Mouse (Mus musculus): ENCODE measurements at regions not wholly inside any gene's neighbourhood (a gene's known extent, or its start where the extent isn't known, plus 50 kb on each side); places are given as distances from the start of the nearest gene placed in this dataset.

- peaks cover 9% of the 10 kb centered on the region; the same call in 1 of the 2 replicates for H3K4me1 ChIP-seq (replicated peaks)
- H3K27me3 ChIP-seq, result peaks cover 18% of the 10 kb centered on the region
- no peak overlapping the region for H3K27ac ChIP-seq
- WGBS, result 69% methylated on average over 23 of the region's 26 CpGs
- H3K36me3 ChIP-seq, result no peaks in the 10 kb centered on the region
- no peaks in the 10 kb centered on the region for H3K9me3 ChIP-seq (replicated peaks)
- no peak for ATAC-seq (replicated peaks; ENCODE audit: insufficient number of reproducible peaks, insufficient read depth, low FRiP score, low read depth)
- no peak overlapping the region for H3K4me3 ChIP-seq
- H3K4me2 ChIP-seq, result no peak overlapping the region
- no peak overlapping the region for H3K9ac ChIP-seq
Measured at GRCm38 (mm10) chr5:111601711-111602521, 131.8 kb upstream of the Gm26897 start.

DNA sequence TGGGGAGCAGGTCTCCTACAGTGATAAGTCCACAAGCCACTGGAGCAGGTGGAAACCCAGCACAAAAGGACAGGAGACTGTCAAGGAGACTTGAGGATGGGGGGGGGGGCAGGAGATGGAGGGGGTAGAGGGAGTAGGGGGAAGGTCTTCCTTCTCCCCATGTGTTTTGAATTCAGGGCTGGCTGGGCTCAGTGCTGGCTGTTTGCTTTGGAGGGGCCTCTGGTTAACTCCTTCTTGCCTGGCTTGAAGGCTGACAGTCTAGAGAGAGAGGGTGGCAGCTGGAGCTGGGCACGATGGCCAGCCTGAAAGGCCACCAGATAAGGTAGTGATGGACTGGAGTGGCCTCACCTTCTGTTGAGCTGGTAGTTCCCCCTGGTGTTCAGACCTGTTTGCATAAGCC, 120.0 kb upstream of the Gm26897 start:
- no peak for ATAC-seq (replicated peaks; ENCODE audit: insufficient number of reproducible peaks, insufficient read depth, low FRiP score, low read depth)
- WGBS, result 21% methylated on average over 1 of the region's 1 CpGs
- no peak overlapping the region for H3K27ac ChIP-seq
- H3K4me2 ChIP-seq, result no peak overlapping the region
- H3K9ac ChIP-seq, result no peak overlapping the region
- no peaks in the 10 kb centered on the region for H3K9me3 ChIP-seq (replicated peaks)
- no peak overlapping the region for H3K4me3 ChIP-seq
- H3K27me3 ChIP-seq, result peaks cover 16% of the 10 kb centered on the region
- no peaks in the 10 kb centered on the region for H3K4me1 ChIP-seq (replicated peaks)
- H3K36me3 ChIP-seq, result no peaks in the 10 kb centered on the region

GRCm38 (mm10) chr5:111619974-111620373, 113.8 kb upstream of the Gm26897 start:
- peaks cover 12% of the 10 kb centered on the region for H3K27me3 ChIP-seq
- WGBS, result 24% methylated on average over 9 of the region's 9 CpGs
- no peaks in the 10 kb centered on the region for H3K9me3 ChIP-seq (replicated peaks)
- peak overlapping the region; percentile 51 for H3K27ac ChIP-seq
- peaks cover 18% of the 10 kb centered on the region for H3K4me1 ChIP-seq (replicated peaks)
- no peak overlapping the region for H3K4me3 ChIP-seq
- H3K36me3 ChIP-seq, result no peaks in the 10 kb centered on the region
- no peak overlapping the region for H3K9ac ChIP-seq
- 0 out of 2 replicates have a peak overlapping the region, but pooled peaks have one; percentile 18 for H3K4me2 ChIP-seq
- peak; percentile 77 for ATAC-seq (replicated peaks; ENCODE audit: insufficient number of reproducible peaks, insufficient read depth, low FRiP score, low read depth)

- H3K4me2 ChIP-seq, result no peak overlapping the region
- H3K27me3 ChIP-seq, result peaks cover 12% of the 10 kb centered on the region
- no peak overlapping the region for H3K4me3 ChIP-seq
- H3K4me1 ChIP-seq (replicated peaks), result peaks cover 18% of the 10 kb centered on the region
- ATAC-seq (replicated peaks; ENCODE audit: insufficient number of reproducible peaks, insufficient read depth, low FRiP score, low read depth), result peak; percentile 50; the same call in 1 of the 2 replicates
- H3K27ac ChIP-seq, result peak overlapping the region; percentile 51
- no peak overlapping the region for H3K9ac ChIP-seq
- no peaks in the 10 kb centered on the region for H3K36me3 ChIP-seq
- H3K9me3 ChIP-seq (replicated peaks), result no peaks in the 10 kb centered on the region
- WGBS, result 38% methylated on average over 6 of the region's 6 CpGs
Measured at GRCm38 (mm10) chr5:111620626-111621025, 113.1 kb upstream of the Gm26897 start.

DNA sequence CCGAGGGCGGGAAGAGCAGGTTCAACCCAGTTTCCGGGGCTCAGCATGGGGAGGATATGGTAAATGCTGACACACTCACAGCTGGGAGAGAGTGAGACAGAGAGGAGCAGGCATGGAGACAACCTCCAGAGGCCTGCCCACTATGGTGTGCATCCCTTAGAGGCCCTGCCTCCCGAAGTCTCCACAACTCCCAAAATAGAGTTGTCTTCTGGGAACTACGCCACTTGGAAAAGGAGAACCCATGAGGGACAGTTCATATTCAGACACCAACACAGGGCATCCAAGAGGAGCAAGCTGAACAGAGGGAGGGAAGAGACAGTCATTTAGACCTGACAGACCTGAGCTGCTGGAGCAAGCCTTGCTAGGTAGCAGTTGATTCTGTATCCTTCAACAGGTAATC, 111.2 kb upstream of the Gm26897 start:
- Histone ChIP-seq H3K36me3 (no peaks in the 10 kb centered on the region), H3K27me3 (peaks cover 16% of the 10 kb centered on the region), H3K27ac (no peak overlapping the region), H3K9me3 (replicated peaks) (no peaks in the 10 kb centered on the region), H3K4me3 (no peak overlapping the region), H3K4me2 (no peak overlapping the region), H3K4me1 (replicated peaks) (peaks cover 19% of the 10 kb centered on the region), H3K9ac (no peak overlapping the region)
- no peak for ATAC-seq (replicated peaks; ENCODE audit: insufficient number of reproducible peaks, insufficient read depth, low FRiP score, low read depth)
- 65% methylated on average over 5 of the region's 5 CpGs for WGBS

- H3K4me1 ChIP-seq (replicated peaks), result peaks cover 6% of the 10 kb centered on the region
- H3K4me3 ChIP-seq, result no peak overlapping the region
- H3K36me3 ChIP-seq, result no peaks in the 10 kb centered on the region
- H3K27me3 ChIP-seq, result peaks cover 6% of the 10 kb centered on the region; the same call in 1 of the 2 replicates
- no peak overlapping the region for H3K4me2 ChIP-seq
- H3K27ac ChIP-seq, result no peak overlapping the region
- H3K9ac ChIP-seq, result no peak overlapping the region
- no peak for ATAC-seq (replicated peaks; ENCODE audit: insufficient number of reproducible peaks, insufficient read depth, low FRiP score, low read depth)
- H3K9me3 ChIP-seq (replicated peaks), result no peaks in the 10 kb centered on the region
- WGBS, result 38% methylated on average over 6 of the region's 6 CpGs
Measured at GRCm38 (mm10) chr5:111626273-111626798, 107.4 kb upstream of the Gm26897 start.

- no peak for ATAC-seq (replicated peaks; ENCODE audit: insufficient number of reproducible peaks, insufficient read depth, low FRiP score, low read depth)
- no peaks in the 10 kb centered on the region for H3K9me3 ChIP-seq (replicated peaks)
- H3K4me1 ChIP-seq (replicated peaks), result peaks cover 11% of the 10 kb centered on the region
- H3K36me3 ChIP-seq, result no peaks in the 10 kb centered on the region
- no peak overlapping the region for H3K4me3 ChIP-seq
- H3K9ac ChIP-seq, result no peak overlapping the region
- WGBS, result 91% methylated on average over 3 of the region's 3 CpGs
- peaks cover 11% of the 10 kb centered on the region; the same call in 1 of the 2 replicates for H3K27me3 ChIP-seq
- no peak overlapping the region for H3K27ac ChIP-seq
- no peak overlapping the region for H3K4me2 ChIP-seq
Measured at GRCm38 (mm10) chr5:111630313-111630844, 103.3 kb upstream of the Gm26897 start.

DNA sequence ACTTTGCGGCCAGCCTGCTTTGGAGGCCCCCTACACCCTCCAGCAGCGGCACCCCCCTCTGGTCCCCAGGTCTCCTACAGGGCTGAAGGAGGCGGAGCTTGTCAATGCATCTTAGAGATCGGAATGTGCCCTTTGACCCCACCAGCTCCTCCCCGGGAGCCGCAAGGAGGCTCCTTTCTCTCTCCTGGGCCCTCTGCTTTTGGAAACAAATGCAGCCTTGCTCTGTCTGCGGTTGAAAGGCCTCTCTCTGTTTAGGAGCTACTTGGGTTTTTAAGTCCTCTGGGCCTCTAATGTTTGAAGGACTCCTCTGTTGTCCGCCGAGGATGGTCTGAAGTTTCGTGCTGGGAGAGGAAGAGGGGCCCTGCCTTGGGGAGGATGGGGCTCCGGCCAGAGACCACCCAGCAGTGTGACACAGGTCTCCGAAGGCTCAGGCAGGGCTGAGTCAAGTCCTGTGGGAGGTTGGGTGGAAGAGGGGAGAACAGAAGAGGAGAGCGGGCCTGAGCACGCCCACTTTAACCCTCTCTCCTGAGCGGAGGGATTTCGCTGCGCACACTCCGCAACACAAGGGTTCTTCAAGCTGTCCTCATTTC, 102.1 kb upstream of the Gm26897 start:
- H3K4me3 ChIP-seq, result no peak overlapping the region
- WGBS, result 35% methylated on average over 18 of the region's 18 CpGs
- no peak overlapping the region for H3K4me2 ChIP-seq
- peaks cover 11% of the 10 kb centered on the region for H3K4me1 ChIP-seq (replicated peaks)
- H3K27me3 ChIP-seq, result peaks cover 18% of the 10 kb centered on the region
- H3K27ac ChIP-seq, result peak overlapping the region; percentile 12; the same call in 1 of the 2 replicates
- H3K36me3 ChIP-seq, result no peaks in the 10 kb centered on the region
- no peak for ATAC-seq (replicated peaks; ENCODE audit: insufficient number of reproducible peaks, insufficient read depth, low FRiP score, low read depth)
- H3K9ac ChIP-seq, result no peak overlapping the region
- no peaks in the 10 kb centered on the region for H3K9me3 ChIP-seq (replicated peaks)

DNA sequence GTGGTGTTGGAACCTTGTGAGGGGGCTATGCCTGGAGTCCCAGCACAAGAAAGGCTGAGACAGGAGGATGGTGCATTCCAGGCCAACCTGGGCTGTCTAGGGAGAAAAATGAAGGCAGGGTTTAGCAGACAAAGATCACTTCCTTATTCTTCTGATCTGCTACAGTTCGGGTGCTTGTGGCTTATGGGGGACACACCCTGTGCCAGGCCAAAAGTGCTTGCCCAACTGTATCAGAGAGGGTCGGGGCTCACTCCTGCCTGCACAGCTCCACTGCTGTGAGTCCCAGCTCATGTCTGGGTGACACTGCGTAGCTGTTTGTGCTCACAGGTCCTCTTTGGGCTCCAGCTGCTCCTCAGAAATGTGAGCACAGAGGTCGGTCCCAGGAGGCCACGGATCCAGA, 98.6 kb upstream of the Gm26897 start:
- Histone ChIP-seq H3K9me3 (replicated peaks) (no peaks in the 10 kb centered on the region), H3K36me3 (no peaks in the 10 kb centered on the region), H3K4me2 (no peak overlapping the region), H3K27me3 (peaks cover 40% of the 10 kb centered on the region), H3K27ac (no peak overlapping the region), H3K9ac (no peak overlapping the region), H3K4me1 (replicated peaks) (peaks cover 18% of the 10 kb centered on the region), H3K4me3 (no peak overlapping the region)
- 71% methylated on average over 5 of the region's 5 CpGs for WGBS
- ATAC-seq (replicated peaks; ENCODE audit: insufficient number of reproducible peaks, insufficient read depth, low FRiP score, low read depth), result no peak

DNA sequence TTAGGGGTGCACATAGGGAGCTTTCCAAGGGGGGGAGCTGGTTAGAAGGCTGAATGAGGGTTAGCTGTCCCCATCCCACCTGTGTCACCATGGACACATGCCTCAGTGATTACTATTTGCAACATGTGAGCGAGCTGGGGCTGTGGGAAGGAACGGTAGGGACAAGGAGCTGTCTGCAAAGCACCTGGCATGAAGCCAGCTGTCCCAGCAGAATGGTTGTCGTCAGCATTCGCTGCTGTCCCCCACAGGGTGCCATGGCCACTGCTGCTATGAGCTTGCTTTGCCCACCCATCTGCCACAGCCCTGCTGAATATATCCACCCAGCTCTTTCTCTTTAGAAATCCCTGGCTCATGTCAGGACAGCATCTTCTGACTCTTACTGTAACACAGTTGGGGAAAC, 96.8 kb upstream of the Gm26897 start:
- H3K36me3 ChIP-seq, result no peaks in the 10 kb centered on the region
- no peak overlapping the region for H3K27ac ChIP-seq
- no peak overlapping the region for H3K4me2 ChIP-seq
- H3K9me3 ChIP-seq (replicated peaks), result no peaks in the 10 kb centered on the region
- H3K4me3 ChIP-seq, result no peak overlapping the region
- H3K27me3 ChIP-seq, result peaks cover 51% of the 10 kb centered on the region
- peaks cover 10% of the 10 kb centered on the region for H3K4me1 ChIP-seq (replicated peaks)
- WGBS, result 19% methylated on average over 4 of the region's 4 CpGs
- no peak for ATAC-seq (replicated peaks; ENCODE audit: insufficient number of reproducible peaks, insufficient read depth, low FRiP score, low read depth)
- no peak overlapping the region for H3K9ac ChIP-seq

DNA sequence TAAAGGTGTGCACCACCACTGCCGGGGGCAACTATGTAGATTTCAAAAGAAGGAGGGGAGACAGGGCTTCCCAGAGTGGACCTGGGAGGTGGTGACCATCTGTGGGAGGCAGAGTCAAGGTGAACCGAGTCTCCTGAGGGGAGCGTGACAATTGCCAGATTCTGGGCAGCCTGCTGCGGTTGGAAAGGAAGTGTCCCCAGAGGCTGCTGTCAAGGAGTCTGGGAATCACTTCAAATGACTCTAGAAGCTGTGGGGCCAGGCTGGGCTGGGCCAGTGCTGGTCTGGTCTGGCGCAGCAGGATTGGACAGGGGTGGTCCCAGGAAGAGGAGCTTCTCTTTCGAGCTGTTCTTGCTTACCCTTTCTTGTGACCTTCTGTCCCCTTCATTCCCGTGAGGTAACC, 95.4 kb upstream of the Gm26897 start:
- Histone ChIP-seq H3K27ac (no peak overlapping the region), H3K4me2 (no peak overlapping the region), H3K9ac (no peak overlapping the region), H3K4me1 (replicated peaks) (peaks cover 9% of the 10 kb centered on the region; the same call in 1 of the 2 replicates), H3K4me3 (no peak overlapping the region), H3K36me3 (no peaks in the 10 kb centered on the region), H3K9me3 (replicated peaks) (no peaks in the 10 kb centered on the region), H3K27me3 (peaks cover 51% of the 10 kb centered on the region)
- no peak for ATAC-seq (replicated peaks; ENCODE audit: insufficient number of reproducible peaks, insufficient read depth, low FRiP score, low read depth)
- 52% methylated on average over 7 of the region's 7 CpGs for WGBS

Measured in heart, embryonic 15.5 days (tissue).